In the genomic region with DNA sequence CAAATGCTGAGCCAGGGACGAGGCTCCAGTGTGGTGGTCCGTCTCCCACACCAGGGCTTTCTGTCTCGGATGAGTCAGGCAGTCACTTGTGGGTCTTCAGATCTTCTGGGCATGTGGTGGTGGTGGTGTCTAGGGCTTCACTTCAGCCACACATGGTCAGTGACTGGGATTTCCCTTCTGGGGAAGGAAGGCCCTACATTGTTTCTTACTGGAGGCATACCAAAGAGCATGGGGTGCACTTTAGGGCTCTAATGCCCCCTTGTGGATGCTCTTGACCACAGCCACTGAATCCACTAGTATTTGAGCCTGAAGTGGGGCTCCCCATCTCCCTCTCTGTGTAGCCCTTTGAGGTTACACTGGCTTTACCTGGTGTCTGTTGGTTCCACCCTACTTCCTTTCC, we compare ENCODE assay signal across 11 mouse cellular contexts. TPM values are rescaled to one million over a fixed set of nuclear protein-coding genes. Genes with fewer than 3 reads are reported as not detected.
DNase-seq lines count a peak whose midpoint lies in the region; ATAC-seq and TF ChIP-seq lines count a peak whose summit lies in the region.
"Had no signal": no experiment of that assay in that cellular context is flagged by ENCODE, and none has a peak within 500 bp of the region (broad histone marks: within the 10 kb centered on the region; RNA-seq: fewer than 3 reads in every experiment).

No protein-coding gene starts in this region.

- H3K9me3 ChIP-seq in heart, embryonic 11.5 days (replicated peaks; ENCODE audit: control insufficient read depth, low read length) = no peaks in the 10 kb centered on the region
- H3K9me3 ChIP-seq: embryonic facial prominence, embryonic 15.5 days; limb, embryonic 15.5 days had no signal

- peak; percentile 48 to 59 for DNase-seq in left cerebral cortex, postnatal 14 days (ENCODE audit: low spot score in 2 of 2)
- no peak for DNase-seq in left cerebral cortex, postnatal 10 days (ENCODE audit: extremely low spot score in 1 of 2, low spot score in 2 of 2)
- DNase-seq in R1 (ENCODE audit: low read depth, low spot score) = peak; percentile 69
- DNase-seq in cerebellum, adult 9-11 months = peak; percentile 67
- DNase-seq in lung, adult 2 months = no peak
- DNase-seq in thymus, postnatal 4 days = peak; percentile 69
- DNase-seq in urinary bladder, postnatal 10 days (ENCODE audit: low spot score) = no peak

- TF ChIP-seq POLR2A in lung, adult 2 months (IDR thresholded peaks at IDR 0.05; ENCODE audit: borderline replicate concordance, extremely low read depth, low read depth, low read length) = no peak

- TF ChIP-seq CTCF in lung, adult 2 months (IDR thresholded peaks at IDR 0.05; ENCODE audit: insufficient read depth, low read length) = 0 out of 2 replicates have a peak, but pooled peaks have one; percentile 22

- H3K4me3 ChIP-seq in heart, embryonic 11.5 days (ENCODE audit: low read depth, low read length) = no peak overlapping the region
- H3K4me3 ChIP-seq in lung, adult 2 months (replicated peaks; ENCODE audit: extremely low read depth, low read depth, low read length) = no peak overlapping the region
- H3K4me3 ChIP-seq: embryonic facial prominence, embryonic 15.5 days; limb, embryonic 15.5 days had no signal

- no peaks in the 10 kb centered on the region for H3K27me3 ChIP-seq in heart, embryonic 11.5 days (ENCODE audit: control insufficient read depth, insufficient read depth, low read length)
- H3K27me3 ChIP-seq: embryonic facial prominence, embryonic 15.5 days; limb, embryonic 15.5 days had no signal

- intact Hi-C loops in left cerebral cortex, postnatal 14 days (cut with DNase I) = loop anchor here (5.0 kb wide), 1 partner anchor 483 kb away; a partner anchor contains a TSS
- intact Hi-C loops in left cerebral cortex, postnatal 10 days (cut with DNase I) = no loop called here

- H3K36me3 ChIP-seq in heart, embryonic 11.5 days (ENCODE audit: control insufficient read depth, insufficient read depth, low read length) = no peaks in the 10 kb centered on the region
- H3K36me3 ChIP-seq: embryonic facial prominence, embryonic 15.5 days; limb, embryonic 15.5 days had no signal

- H3K4me1 ChIP-seq in heart, embryonic 11.5 days (ENCODE audit: control insufficient read depth, insufficient read depth, low read length) = peaks cover 6% of the 10 kb centered on the region
- no peaks in the 10 kb centered on the region for H3K4me1 ChIP-seq in lung, adult 2 months (ENCODE audit: control insufficient read depth, insufficient read depth, low read length)

- H3K4me2 ChIP-seq in heart, embryonic 11.5 days = peak overlapping the region; percentile 34; the same call in 1 of the 2 replicates
- H3K4me2 ChIP-seq: embryonic facial prominence, embryonic 15.5 days; limb, embryonic 15.5 days had no signal

- ATAC-seq in heart, embryonic 11.5 days (replicated peaks; ENCODE audit: insufficient number of reproducible peaks, low FRiP score, low TSS enrichment) = no peak

- 83% methylated on average over 3 of the region's 3 CpGs for WGBS in heart, embryonic 11.5 days (ENCODE audit: insufficient replicate concordance)
- 91% methylated on average over 3 of the region's 3 CpGs for WGBS in lung, adult 2 months

- H3K9ac ChIP-seq in heart, embryonic 11.5 days (ENCODE audit: low read depth, low read length) = no peak overlapping the region
- H3K9ac ChIP-seq: embryonic facial prominence, embryonic 15.5 days; limb, embryonic 15.5 days had no signal

- H3K27ac ChIP-seq in heart, embryonic 11.5 days (ENCODE audit: low read depth, low read length) = no peak overlapping the region
- H3K27ac ChIP-seq: embryonic facial prominence, embryonic 15.5 days; limb, embryonic 15.5 days had no signal

RNA-seq across cellular contexts. Expression of a gene that starts 47.9 kb away (rescaled TPM):
- not detected for total RNA-seq in left cerebral cortex, postnatal 14 days (2021)
- not detected for total RNA-seq in left cerebral cortex, postnatal 10 days (2021)
- not detected in 2 replicates for polyA plus RNA-seq in heart, embryonic 11.5 days (2014; fragmentation: Nextera tagmentation; extraction: Ambion mirVana)
- polyA plus RNA-seq in lung, adult 2 months (2012; rRNA removed) = not detected in 2 replicates
- polyA plus RNA-seq: embryonic facial prominence, embryonic 15.5 days; limb, embryonic 15.5 days; stomach, embryonic 16.5 days had no signal

RNA-seq across cellular contexts. Expression of a gene that starts 57.1 kb away (rescaled TPM):
- under 1 TPM in 1 of 2 experiments, not detected in 1; 0.31 TPM for total RNA-seq in left cerebral cortex, postnatal 14 days (2021)
- total RNA-seq in left cerebral cortex, postnatal 10 days (2021) = under 1 TPM in 1 of 2 experiments, not detected in 1; 0.30 TPM
- polyA plus RNA-seq in heart, embryonic 11.5 days (2014; fragmentation: Nextera tagmentation; extraction: Ambion mirVana) = 0.27 TPM in 1 of 2 replicates, not detected in the other
- 0.07 TPM in 1 of 2 replicates, not detected in the other for polyA plus RNA-seq in lung, adult 2 months (2012; rRNA removed)

Comparison
In these comparisons a context has a peak if more than half of its experiments do, and no peak if none do; other contexts are left out.
1. DNase-seq: peak in left cerebral cortex, postnatal 14 days (2 of 2), R1 (single experiment), cerebellum, adult 9-11 months (single experiment) and thymus, postnatal 4 days (single experiment); none in left cerebral cortex, postnatal 10 days (0 of 2), lung, adult 2 months (single experiment) and urinary bladder, postnatal 10 days (single experiment).